Mouse (Mus musculus) CH12.LX (cell line): ENCODE measurements around the gene Trip12.

ENCODE experiments used
- NELFE ChIP-seq: IDR thresholded peaks from 2 replicates; pipeline ENCODE4 v1.6.1; 2011; ENCODE audit warnings: low read depth, low read length, improper control_type of control experiment
- POLR2A ChIP-seq: IDR thresholded peaks from 2 replicates; pipeline ENCODE4 v1.6.1; 2011; ENCODE audit warnings: low read depth, mild to moderate bottlenecking, improper control_type of control experiment, low read length

DNA sequence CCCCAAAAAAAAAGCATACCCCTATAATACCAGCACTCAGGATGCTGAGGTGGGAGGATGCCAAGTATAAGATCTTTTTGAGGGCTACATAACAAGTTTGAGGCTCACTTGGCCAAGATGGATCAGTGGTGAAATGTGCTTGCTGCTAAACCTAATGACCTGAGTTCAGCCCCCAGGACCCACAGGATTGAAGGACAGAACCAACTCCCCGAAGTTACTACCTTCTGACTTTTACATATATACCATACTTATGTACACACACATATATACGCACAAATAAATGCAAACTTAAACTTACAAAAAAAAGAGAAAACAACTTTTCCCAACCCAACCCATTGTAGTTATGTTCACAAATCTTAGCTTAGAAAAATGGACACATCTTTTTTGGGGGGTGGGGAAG is 3.0 kb upstream of the Trip12 start:
- TF ChIP-seq POLR2A, result no peak
- TF ChIP-seq NELFE, result no peak
